Mouse (Mus musculus) cerebellum, adult 9-10 months (tissue): ENCODE measurements around the gene Fxyd1.

Experiments
- DNase-seq: peaks from one replicate; pipeline ENCODE4 v3.0.0; 2022

Fxyd1 gene

DNA sequence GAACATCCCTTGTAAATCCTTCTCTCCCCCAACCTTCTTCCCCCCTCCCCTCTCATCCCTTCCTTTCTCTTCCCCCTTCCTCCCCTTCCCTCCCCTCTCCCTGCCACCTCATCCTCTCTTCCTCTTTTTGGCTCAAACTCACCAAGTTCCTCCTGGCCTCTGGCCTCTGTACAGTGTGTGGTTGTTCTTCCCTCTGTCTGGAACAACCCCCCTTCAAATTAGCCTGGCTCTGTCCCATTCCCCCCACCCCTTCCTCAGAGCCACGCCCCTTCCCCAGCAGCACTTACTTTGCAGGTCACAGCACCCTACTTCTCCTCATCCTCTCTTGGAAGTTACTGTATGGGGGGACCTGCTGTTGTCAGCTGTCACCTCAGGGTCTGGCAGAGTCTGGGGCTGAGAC lies 48.8 kb downstream of the Fxyd1 start:
- no peak for DNase-seq

DNA sequence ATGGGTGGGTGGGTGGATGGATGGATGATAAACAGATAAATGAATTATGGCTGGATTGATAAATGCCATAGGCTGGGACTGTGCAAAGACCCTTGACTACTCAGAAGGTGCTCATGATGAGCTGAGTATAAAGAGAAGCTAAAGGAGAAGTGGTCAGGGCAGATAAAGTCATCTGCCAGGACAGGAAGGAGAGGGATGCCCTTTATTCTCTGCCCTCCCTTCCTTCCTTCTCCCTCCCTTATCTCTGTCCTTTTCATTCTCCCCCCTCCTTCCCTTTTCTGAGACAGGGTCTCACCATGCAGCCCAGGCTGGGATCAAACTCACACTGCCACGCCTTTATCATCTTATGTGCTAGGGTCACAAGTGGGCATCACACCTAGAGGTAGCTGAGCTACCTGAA lies 49.2 kb downstream of the Fxyd1 start:
- no peak for DNase-seq

DNA sequence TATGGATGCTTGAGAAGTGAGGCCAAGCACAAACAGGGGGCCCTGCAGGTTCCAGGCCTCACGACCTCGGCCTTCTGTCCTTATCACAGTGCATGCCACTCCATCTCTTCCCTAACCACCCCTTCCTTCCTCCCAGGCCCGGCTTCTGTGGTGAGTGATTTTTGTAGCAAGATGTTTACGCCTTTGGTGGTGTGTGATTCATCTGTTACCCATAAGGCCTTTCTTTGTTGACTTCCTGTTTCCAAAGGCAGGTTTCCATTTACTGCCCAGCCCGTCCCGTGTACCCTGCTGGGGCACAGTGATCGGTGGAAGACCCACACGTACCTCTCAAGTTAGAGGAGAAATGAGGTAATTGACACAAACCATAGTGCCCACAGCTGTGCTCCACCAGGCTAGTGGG lies 54.3 kb downstream of the Fxyd1 start:
- no peak for DNase-seq
